Mouse (Mus musculus) liver, postnatal 0 days (tissue): ENCODE results near the gene Nr4a1.

Experiments used
- CTCF ChIP-seq: sonication (generic); IDR thresholded peaks from 2 replicates; pipeline ENCODE4 v1.5.1; 2016; ENCODE audit warnings: antibody characterized with exemption, low read depth
- EP300 ChIP-seq: IDR thresholded peaks from 2 replicates; pipeline ENCODE4 v1.6.1; 2016; ENCODE audit warnings: antibody characterized with exemption, low read depth, mild to moderate bottlenecking

GRCm38 (mm10) chr15:101234611-101235341 lies 19.3 kb upstream of the Nr4a1 start:
- TF ChIP-seq EP300 (no peak), CTCF (no peak)
